Mouse (Mus musculus): ENCODE results near the gene Adarb2. TPM values are rescaled to one million over a fixed set of nuclear protein-coding genes. Genes with fewer than 3 reads are reported as not detected.
"Not testable (repeated sequence)": the region's sequence is repeated elsewhere in the genome, so short reads cannot be mapped to it uniquely, and the experiment has no call there.

Adarb2 gene
- polyA plus RNA-seq, 1 experiment: not detected

DNA sequence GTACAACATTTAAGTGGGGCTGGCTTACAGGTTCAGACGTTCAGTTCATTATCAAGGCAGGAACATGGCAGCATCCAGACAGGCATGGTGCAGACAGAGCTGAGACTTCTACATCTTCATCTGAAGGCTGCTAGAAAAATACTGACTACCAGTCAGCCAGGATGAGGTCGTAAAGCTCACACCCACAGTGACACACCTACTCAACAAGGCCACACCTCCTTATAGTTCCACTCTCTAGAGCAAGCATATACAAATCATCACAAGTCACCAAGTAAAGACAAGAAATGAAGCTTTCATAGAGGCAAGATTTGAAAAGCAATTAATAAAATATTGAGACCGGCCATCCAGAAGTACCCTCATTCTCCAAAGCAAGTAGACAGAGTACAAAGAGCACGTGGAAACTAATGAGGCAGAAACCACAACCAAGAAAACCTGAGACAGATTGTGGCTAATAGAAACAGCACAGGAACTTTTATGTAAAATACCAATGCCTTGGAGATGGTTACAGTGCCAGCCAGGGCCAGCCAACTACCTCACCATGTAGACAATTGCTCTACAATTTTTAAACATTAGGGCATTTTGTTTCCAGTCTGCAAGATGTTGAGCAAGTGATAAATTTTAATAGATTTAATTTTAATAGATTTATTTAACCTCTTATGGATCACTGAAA is 394.4 kb downstream of the Adarb2 start:
- Histone ChIP-seq H3K27ac (ENCODE audit: insufficient read depth, low read depth, low read length) (no peak overlapping the region), H3K27me3 (replicated peaks; ENCODE audit: control insufficient read depth, insufficient read depth, low read length) (no peaks in the 10 kb centered on the region), H3K4me3 (ENCODE audit: insufficient read depth, low read depth, low read length) (no peak overlapping the region), H3K4me1 (ENCODE audit: control insufficient read depth, insufficient read depth, low read length) (no peaks in the 10 kb centered on the region), H3K36me3 (ENCODE audit: control insufficient read depth, insufficient read depth, low read length) (no peaks in the 10 kb centered on the region)
- 46% methylated on average over 4 of the region's 4 CpGs for WGBS
- DNase-seq: no peak
- TF ChIP-seq POLR2A (IDR thresholded peaks at IDR 0.05; ENCODE audit: low read depth, low read length): no peak

DNA sequence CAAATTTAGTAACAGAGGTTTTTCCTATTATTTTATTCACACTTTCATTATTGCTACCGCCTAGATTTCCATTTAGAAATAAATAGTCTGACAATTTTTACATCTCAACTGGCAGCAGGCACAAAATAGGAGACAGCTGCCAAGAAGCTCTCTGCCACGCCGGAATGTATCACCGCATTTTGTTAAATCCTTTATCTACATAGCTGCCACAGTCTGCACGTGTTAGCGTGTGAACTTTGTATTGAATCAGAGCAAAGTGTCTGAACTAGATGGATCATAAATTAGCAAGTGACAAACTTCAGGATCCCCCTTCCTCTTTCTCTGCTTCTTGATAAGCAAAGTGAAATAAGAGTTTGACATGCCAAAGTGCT is 395.0 kb downstream of the Adarb2 start:
- no peaks in the 10 kb centered on the region for H3K4me1 ChIP-seq (ENCODE audit: control insufficient read depth, insufficient read depth, low read length)
- no peak for DNase-seq
- H3K27ac ChIP-seq (ENCODE audit: insufficient read depth, low read depth, low read length): no peak overlapping the region
- TF ChIP-seq CTCF (conservative IDR thresholded peaks at IDR 0.05; ENCODE audit: insufficient read depth, insufficient read length, low read depth, low read length) (no peak), POLR2A (IDR thresholded peaks at IDR 0.05; ENCODE audit: low read depth, low read length) (no peak)
- H3K36me3 ChIP-seq (ENCODE audit: control insufficient read depth, insufficient read depth, low read length): no peaks in the 10 kb centered on the region
- WGBS: 76% methylated on average over 6 of the region's 6 CpGs
- no peak overlapping the region for H3K4me3 ChIP-seq (ENCODE audit: insufficient read depth, low read depth, low read length)
- no peaks in the 10 kb centered on the region for H3K27me3 ChIP-seq (replicated peaks; ENCODE audit: control insufficient read depth, insufficient read depth, low read length)

DNA sequence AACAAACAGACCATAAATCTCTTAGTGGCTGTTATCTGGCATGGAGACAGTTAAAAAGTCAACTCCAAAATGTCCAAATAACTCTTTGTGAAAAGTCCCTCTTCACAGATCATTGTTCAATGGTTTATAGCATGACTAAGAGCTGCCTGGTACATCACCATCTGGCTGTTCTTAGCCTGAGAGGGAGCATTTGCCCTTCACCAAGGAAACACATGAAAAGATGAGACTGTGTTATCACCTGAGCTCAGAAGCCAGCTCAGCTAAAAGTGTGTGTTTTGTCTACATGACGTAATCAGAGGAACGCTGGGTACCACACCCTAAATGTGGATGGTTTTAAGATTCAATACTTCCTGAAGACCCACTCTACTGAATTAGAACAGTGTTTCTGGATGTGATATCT is 403.0 kb downstream of the Adarb2 start:
- no peaks in the 10 kb centered on the region for H3K27me3 ChIP-seq (replicated peaks; ENCODE audit: control insufficient read depth, insufficient read depth, low read length)
- DNase-seq: no peak
- no peaks in the 10 kb centered on the region for H3K36me3 ChIP-seq (ENCODE audit: control insufficient read depth, insufficient read depth, low read length)
- H3K4me3 ChIP-seq (ENCODE audit: insufficient read depth, low read depth, low read length): no peak overlapping the region
- WGBS: 50% methylated on average over 2 of the region's 2 CpGs
- no peak for TF ChIP-seq CTCF (conservative IDR thresholded peaks at IDR 0.05; ENCODE audit: insufficient read depth, insufficient read length, low read depth, low read length)
- no peak for TF ChIP-seq POLR2A (IDR thresholded peaks at IDR 0.05; ENCODE audit: low read depth, low read length)
- H3K27ac ChIP-seq (ENCODE audit: insufficient read depth, low read depth, low read length): no peak overlapping the region
- H3K4me1 ChIP-seq (ENCODE audit: control insufficient read depth, insufficient read depth, low read length): no peaks in the 10 kb centered on the region

- no peak for TF ChIP-seq POLR2A (IDR thresholded peaks at IDR 0.05; ENCODE audit: low read depth, low read length)
- no peak for TF ChIP-seq CTCF (conservative IDR thresholded peaks at IDR 0.05; ENCODE audit: insufficient read depth, insufficient read length, low read depth, low read length)
- no peaks in the 10 kb centered on the region for H3K4me1 ChIP-seq (ENCODE audit: control insufficient read depth, insufficient read depth, low read length)
- H3K27me3 ChIP-seq (replicated peaks; ENCODE audit: control insufficient read depth, insufficient read depth, low read length): no peaks in the 10 kb centered on the region
- H3K36me3 ChIP-seq (ENCODE audit: control insufficient read depth, insufficient read depth, low read length): no peaks in the 10 kb centered on the region
- 63% methylated on average over 12 of the region's 12 CpGs for WGBS
- DNase-seq: no peak
- no peak overlapping the region for H3K4me3 ChIP-seq (ENCODE audit: insufficient read depth, low read depth, low read length)
- no peak overlapping the region for H3K27ac ChIP-seq (ENCODE audit: insufficient read depth, low read depth, low read length)
Measured at GRCm38 (mm10) chr13:8608040-8608439, 405.4 kb downstream of the Adarb2 start.

DNA sequence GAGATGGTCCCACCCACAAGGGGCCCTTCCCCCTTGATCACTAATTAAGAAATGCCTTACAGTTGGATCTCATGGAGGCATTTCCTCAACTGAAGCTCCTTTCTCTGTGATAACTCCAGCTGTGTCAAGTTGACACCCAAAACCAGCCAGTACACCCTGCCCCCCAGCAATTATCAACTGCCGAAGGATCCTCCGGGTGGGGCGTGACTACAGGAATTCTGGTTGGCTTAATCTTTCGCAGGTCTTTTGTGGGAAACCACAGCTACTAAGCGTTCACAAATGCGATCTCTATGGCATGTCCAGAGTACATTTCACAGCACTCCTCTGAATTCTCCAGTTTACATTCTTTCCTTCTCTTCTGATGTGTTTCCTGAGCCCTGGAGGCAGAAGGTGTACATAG is 406.3 kb downstream of the Adarb2 start:
- H3K27me3 ChIP-seq (replicated peaks; ENCODE audit: control insufficient read depth, insufficient read depth, low read length); H3K4me1 ChIP-seq (ENCODE audit: control insufficient read depth, insufficient read depth, low read length); H3K36me3 ChIP-seq (ENCODE audit: control insufficient read depth, insufficient read depth, low read length); H3K4me3 ChIP-seq (ENCODE audit: insufficient read depth, low read depth, low read length); H3K27ac ChIP-seq (ENCODE audit: insufficient read depth, low read depth, low read length); DNase-seq: not testable (repeated sequence)
- 74% methylated on average over 6 of the region's 6 CpGs for WGBS

- no peaks in the 10 kb centered on the region for H3K27me3 ChIP-seq (replicated peaks; ENCODE audit: control insufficient read depth, insufficient read depth, low read length)
- no peak overlapping the region for H3K4me3 ChIP-seq (ENCODE audit: insufficient read depth, low read depth, low read length)
- no peaks in the 10 kb centered on the region for H3K36me3 ChIP-seq (ENCODE audit: control insufficient read depth, insufficient read depth, low read length)
- DNase-seq: no peak
- H3K27ac ChIP-seq (ENCODE audit: insufficient read depth, low read depth, low read length): no peak overlapping the region
- TF ChIP-seq POLR2A (IDR thresholded peaks at IDR 0.05; ENCODE audit: low read depth, low read length) (no peak), CTCF (conservative IDR thresholded peaks at IDR 0.05; ENCODE audit: insufficient read depth, insufficient read length, low read depth, low read length) (no peak)
- 70% methylated on average over 8 of the region's 8 CpGs for WGBS
- H3K4me1 ChIP-seq (ENCODE audit: control insufficient read depth, insufficient read depth, low read length): no peaks in the 10 kb centered on the region
Measured at GRCm38 (mm10) chr13:8610956-8611355, 408.3 kb downstream of the Adarb2 start.

DNA sequence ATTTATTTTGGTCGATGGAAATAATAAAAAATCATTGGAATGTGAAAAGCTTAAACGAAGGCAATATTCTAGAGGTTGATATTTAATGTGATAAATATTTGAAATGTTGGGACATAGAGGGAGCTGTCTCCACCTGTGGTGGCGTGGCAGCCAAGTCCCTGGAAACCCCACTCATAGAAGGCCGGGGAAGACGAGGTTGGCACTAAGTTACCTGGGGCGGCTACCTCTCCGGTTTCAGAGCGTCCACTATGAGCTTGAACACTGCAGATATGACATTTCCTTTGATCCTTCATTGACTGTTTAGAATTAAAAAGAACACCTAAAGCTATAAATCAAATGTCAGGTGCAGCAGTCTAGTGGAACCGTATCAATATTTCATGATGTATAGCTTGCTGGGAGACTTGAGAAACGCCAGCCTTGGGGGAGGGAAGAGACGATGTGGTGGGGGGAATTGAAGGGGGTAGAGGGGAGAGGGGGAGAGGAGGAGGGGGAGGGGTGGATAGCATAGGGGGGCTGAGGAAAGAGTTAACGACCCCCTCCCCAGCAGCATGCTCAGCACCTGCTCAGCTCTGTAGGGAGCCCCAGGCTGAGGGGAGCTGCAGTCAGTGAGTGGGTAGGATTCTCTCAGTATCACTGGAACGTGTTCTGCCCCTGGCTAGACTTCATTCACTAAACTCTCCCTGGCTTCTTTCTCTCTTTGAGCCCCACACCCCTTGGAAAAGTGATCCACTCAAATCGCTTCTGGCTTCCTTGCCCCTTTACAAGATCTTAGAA is 410.1 kb downstream of the Adarb2 start:
- 36% methylated on average over 14 of the region's 14 CpGs for WGBS
- no peaks in the 10 kb centered on the region for H3K4me1 ChIP-seq (ENCODE audit: control insufficient read depth, insufficient read depth, low read length)
- no peak overlapping the region for H3K27ac ChIP-seq (ENCODE audit: insufficient read depth, low read depth, low read length)
- no peak overlapping the region for H3K4me3 ChIP-seq (ENCODE audit: insufficient read depth, low read depth, low read length)
- DNase-seq: no peak
- H3K36me3 ChIP-seq (ENCODE audit: control insufficient read depth, insufficient read depth, low read length): no peaks in the 10 kb centered on the region
- no peaks in the 10 kb centered on the region for H3K27me3 ChIP-seq (replicated peaks; ENCODE audit: control insufficient read depth, insufficient read depth, low read length)
- TF ChIP-seq POLR2A (IDR thresholded peaks at IDR 0.05; ENCODE audit: low read depth, low read length) (no peak), CTCF (conservative IDR thresholded peaks at IDR 0.05; ENCODE audit: insufficient read depth, insufficient read length, low read depth, low read length) (no peak)
